Mouse (Mus musculus) thymus, adult 18-20 months (tissue): ENCODE results near the gene Ptger3.

ENCODE experiments used
- DNase-seq, 2 experiments: peaks; one replicate each; pipeline ENCODE4 v3.0.0; 2022; ENCODE audit warnings: mixed read lengths in 2 of 2

The Ptger3 gene

GRCm38 (mm10) chr3:157566725-157567565 is at the start of gene Ptger3:
Gene Ptger3 (plus strand): TSS chr3:157566892.
- no peak for DNase-seq

- DNase-seq: no peak
Measured at GRCm38 (mm10) chr3:157517992-157518391, 48.7 kb upstream of the Ptger3 start.

- DNase-seq: no peak
Measured at GRCm38 (mm10) chr3:157520433-157520832, 46.3 kb upstream of the Ptger3 start.

GRCm38 (mm10) chr3:157523834-157524233 is 42.9 kb upstream of the Ptger3 start:
- DNase-seq: no peak

- DNase-seq: no peak
Measured at GRCm38 (mm10) chr3:157531585-157531984, 35.1 kb upstream of the Ptger3 start.

GRCm38 (mm10) chr3:157533964-157534785 is 32.5 kb upstream of the Ptger3 start, which contains the start of gene Zranb2:
Gene Zranb2 (plus strand): TSS chr3:157534160.
- DNase-seq: peak; percentile 79 to 83

GRCm38 (mm10) chr3:157534786-157535415 is 31.8 kb upstream of the Ptger3 start:
- no peak for DNase-seq

GRCm38 (mm10) chr3:157549323-157549722 is 17.4 kb upstream of the Ptger3 start:
- no peak for DNase-seq

GRCm38 (mm10) chr3:157549758-157550600 is 16.7 kb upstream of the Ptger3 start:
- DNase-seq: no peak

- no peak for DNase-seq
Measured at GRCm38 (mm10) chr3:157565196-157565595, 1.5 kb upstream of the Ptger3 start.

GRCm38 (mm10) chr3:157567566-157568132 is 957 bp downstream of the Ptger3 start:
- no peak for DNase-seq

- DNase-seq: no peak
Measured at GRCm38 (mm10) chr3:157572011-157572410, 5.3 kb downstream of the Ptger3 start.

- no peak for DNase-seq
Measured at GRCm38 (mm10) chr3:157575441-157576342, 9.0 kb downstream of the Ptger3 start.

- no peak for DNase-seq
Measured at GRCm38 (mm10) chr3:157576343-157576722, 9.6 kb downstream of the Ptger3 start.

- DNase-seq: no peak
Measured at GRCm38 (mm10) chr3:157576862-157577261, 10.2 kb downstream of the Ptger3 start.

- no peak for DNase-seq
Measured at GRCm38 (mm10) chr3:157578469-157579170, 11.9 kb downstream of the Ptger3 start.

GRCm38 (mm10) chr3:157579376-157579775 is 12.7 kb downstream of the Ptger3 start:
- no peak for DNase-seq

- DNase-seq: no peak
Measured at GRCm38 (mm10) chr3:157580299-157580698, 13.6 kb downstream of the Ptger3 start.

GRCm38 (mm10) chr3:157581755-157582154 is 15.1 kb downstream of the Ptger3 start:
- no peak for DNase-seq
